Mouse (Mus musculus): ENCODE measurements at regions not wholly inside any gene's neighbourhood (a gene's known extent, or its start where the extent isn't known, plus 50 kb on each side); places are given as distances from the start of the nearest gene placed in this dataset.

DNA sequence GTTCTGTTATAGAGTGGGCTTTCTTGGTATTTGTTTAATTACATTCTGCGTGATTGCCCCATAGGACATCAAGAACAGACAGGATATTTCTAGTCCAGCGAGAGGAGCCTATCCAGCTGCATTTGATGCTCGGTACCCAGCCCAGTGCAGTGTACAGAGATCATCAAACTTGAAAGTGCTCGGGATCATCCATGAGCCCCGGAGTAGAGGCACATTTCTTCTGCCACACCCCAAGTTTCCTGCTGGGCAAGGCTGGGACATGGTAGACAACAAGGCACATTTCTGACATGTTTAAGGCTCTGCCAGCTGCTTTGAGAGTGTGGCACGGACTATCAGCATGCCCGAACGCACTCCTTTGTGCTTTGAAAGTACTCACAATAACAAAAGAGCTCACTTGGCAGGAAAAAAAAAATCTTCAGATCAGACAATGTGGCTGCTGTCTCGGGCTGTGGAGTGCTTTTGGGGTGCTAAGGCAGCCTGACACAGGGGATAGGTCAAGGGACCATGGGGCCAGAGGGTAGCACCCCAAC, 607.2 kb downstream of the Zfp706 start:
- Histone ChIP-seq H3K4me3 (no peak overlapping the region), H3K9me3 (no peaks in the 10 kb centered on the region), H3K27ac (no peak overlapping the region), H3K27me3 (no peaks in the 10 kb centered on the region), H3K4me1 (peaks cover 13% of the 10 kb centered on the region), H3K4me2 (replicated peaks) (no peak overlapping the region), H3K36me3 (no peaks in the 10 kb centered on the region), H3K9ac (no peak overlapping the region)
- 67% methylated on average over 9 of the region's 9 CpGs for WGBS
- no peak for ATAC-seq (ENCODE audit: insufficient number of reproducible peaks, insufficient read depth, low FRiP score, low TSS enrichment)

DNA sequence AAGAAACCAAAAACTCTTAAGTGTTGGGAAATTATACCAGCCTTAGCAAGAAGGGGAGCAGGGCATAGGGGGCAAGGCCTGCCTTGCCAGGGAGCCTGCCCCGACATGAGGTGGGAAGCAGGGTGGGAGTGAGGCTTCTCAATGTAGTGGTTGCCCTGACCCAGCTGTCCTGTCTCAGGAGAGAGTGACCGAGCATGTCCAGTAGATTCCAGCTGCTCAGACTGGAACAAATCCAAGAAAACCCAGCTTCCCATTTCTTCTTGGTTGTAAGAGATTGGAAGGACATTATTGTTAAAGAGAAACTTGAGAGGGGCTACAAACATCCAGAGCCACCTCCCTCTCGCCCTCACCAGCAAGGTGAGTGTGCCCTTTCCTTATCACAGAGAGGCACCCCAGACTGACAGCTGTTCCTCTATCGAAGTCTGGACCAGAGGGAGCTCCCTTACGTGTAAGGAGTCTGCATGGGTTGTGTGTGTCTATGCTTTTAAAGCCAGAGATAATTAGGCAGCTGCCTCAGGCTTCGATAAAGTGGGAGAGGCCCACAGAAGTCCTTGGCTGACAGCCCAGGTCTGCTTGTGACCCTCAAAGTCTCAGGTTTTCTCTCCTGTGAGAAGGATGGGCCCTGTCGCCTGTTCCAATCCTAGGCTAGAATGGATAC, 608.1 kb downstream of the Zfp706 start:
- WGBS, result 55% methylated on average over 7 of the region's 7 CpGs
- Histone ChIP-seq H3K27ac (0 out of 2 replicates have a peak overlapping the region, but pooled peaks have one; percentile 36), H3K4me2 (replicated peaks) (no peak overlapping the region), H3K4me3 (no peak overlapping the region), H3K9me3 (no peaks in the 10 kb centered on the region), H3K36me3 (no peaks in the 10 kb centered on the region), H3K4me1 (peaks cover 13% of the 10 kb centered on the region), H3K27me3 (no peaks in the 10 kb centered on the region), H3K9ac (no peak overlapping the region)
- 0 out of 2 replicates have a peak, but pooled peaks have one; percentile 41 for ATAC-seq (ENCODE audit: insufficient number of reproducible peaks, insufficient read depth, low FRiP score, low TSS enrichment)

DNA sequence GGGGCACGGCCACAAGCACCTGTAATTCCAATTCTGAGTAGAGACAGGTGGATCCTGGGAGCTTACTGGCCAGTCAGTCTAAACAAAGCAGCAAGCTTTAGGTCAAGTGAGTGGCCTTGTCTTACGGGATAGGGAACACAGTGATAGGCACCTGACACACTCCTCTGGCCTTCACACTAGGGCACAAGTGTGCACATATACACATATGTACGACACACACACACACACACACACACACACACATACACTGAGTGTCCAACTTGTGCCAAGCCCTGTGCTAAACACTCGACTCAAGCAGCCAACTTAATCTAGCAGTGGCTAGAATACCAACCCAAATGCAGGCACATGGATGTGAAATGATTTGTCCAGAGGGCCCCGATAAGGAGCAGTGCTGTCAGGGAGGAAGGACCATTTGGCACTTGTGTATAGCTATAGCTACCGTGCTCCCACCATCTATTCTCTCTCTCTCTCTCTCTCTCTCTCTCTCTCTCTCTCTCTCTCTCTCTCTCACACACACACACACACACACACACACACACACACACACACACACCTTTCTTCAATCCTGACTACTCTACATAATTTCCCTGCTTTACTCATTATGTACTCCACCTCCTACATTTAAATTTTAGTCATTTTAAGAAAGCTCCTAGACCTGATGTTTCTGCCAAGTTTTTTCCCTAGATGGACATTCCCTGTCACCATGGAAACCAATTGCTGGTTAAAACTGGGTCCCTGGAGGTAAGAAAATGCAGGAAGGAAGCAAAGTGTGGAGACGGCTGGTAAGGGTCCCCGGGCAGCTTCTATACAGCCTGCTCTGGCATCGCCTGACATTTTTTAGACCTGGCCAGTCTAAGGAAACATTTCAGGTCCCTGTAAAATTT, 609.2 kb downstream of the Zfp706 start:
- ATAC-seq (ENCODE audit: insufficient number of reproducible peaks, insufficient read depth, low FRiP score, low TSS enrichment), result no peak
- Histone ChIP-seq H3K9me3 (no peaks in the 10 kb centered on the region), H3K4me1 (peaks cover 13% of the 10 kb centered on the region), H3K4me3 (no peak overlapping the region), H3K36me3 (no peaks in the 10 kb centered on the region), H3K27ac (no peak overlapping the region), H3K27me3 (no peaks in the 10 kb centered on the region), H3K9ac (no peak overlapping the region), H3K4me2 (replicated peaks) (no peak overlapping the region)
- WGBS, result 67% methylated on average over 9 of the region's 9 CpGs

DNA sequence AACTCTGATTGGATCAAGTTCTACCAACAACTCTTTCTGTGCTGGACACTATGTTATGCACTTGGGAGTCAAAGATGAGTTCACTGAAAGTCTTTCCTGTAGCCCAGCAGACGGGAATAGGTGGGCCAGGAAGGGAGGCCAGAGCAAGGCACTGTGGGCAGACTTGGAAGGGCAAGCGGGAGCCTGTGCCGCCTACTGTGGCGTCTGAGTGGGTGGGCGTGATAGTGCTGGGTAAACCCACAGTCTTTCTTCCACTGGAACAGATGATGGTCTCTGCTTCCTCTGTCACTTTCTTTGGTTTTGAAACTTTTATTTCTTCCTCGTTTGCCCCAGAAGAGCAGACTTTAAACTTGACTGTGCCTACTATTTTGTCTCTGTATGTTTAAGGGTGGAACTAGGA, 610.8 kb downstream of the Zfp706 start:
- no peak overlapping the region for H3K4me3 ChIP-seq
- H3K4me1 ChIP-seq, result peaks cover 13% of the 10 kb centered on the region
- ATAC-seq (ENCODE audit: insufficient number of reproducible peaks, insufficient read depth, low FRiP score, low TSS enrichment), result no peak
- H3K4me2 ChIP-seq (replicated peaks), result no peak overlapping the region
- WGBS, result 85% methylated on average over 6 of the region's 6 CpGs
- H3K36me3 ChIP-seq, result no peaks in the 10 kb centered on the region
- H3K9ac ChIP-seq, result no peak overlapping the region
- no peaks in the 10 kb centered on the region for H3K9me3 ChIP-seq
- no peaks in the 10 kb centered on the region for H3K27me3 ChIP-seq
- no peak overlapping the region for H3K27ac ChIP-seq

DNA sequence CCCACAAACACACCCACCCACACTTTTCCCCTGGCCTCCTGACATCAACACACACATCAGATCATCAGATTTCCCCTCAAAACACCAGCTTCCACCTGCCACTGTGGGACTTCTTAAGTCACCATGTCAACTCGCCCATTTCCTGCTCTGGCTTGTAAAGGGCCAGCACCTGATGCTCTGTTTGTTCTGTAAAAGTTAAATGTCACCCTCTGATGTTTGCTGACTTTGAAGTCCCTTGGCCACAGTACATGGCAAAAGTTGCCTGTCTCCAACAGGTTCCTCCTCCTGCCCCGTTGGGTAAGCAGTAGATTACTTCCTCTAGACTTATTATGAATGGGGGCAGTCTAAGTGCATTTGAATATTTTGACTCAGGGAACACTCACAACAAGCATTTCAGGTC, 611.3 kb downstream of the Zfp706 start:
- Histone ChIP-seq H3K27ac (no peak overlapping the region), H3K9me3 (no peaks in the 10 kb centered on the region), H3K4me3 (no peak overlapping the region), H3K27me3 (no peaks in the 10 kb centered on the region), H3K4me2 (replicated peaks) (no peak overlapping the region), H3K36me3 (no peaks in the 10 kb centered on the region), H3K4me1 (peaks cover 13% of the 10 kb centered on the region), H3K9ac (no peak overlapping the region)
- ATAC-seq (ENCODE audit: insufficient number of reproducible peaks, insufficient read depth, low FRiP score, low TSS enrichment), result no peak
- WGBS, result 70% methylated on average over 2 of the region's 2 CpGs

DNA sequence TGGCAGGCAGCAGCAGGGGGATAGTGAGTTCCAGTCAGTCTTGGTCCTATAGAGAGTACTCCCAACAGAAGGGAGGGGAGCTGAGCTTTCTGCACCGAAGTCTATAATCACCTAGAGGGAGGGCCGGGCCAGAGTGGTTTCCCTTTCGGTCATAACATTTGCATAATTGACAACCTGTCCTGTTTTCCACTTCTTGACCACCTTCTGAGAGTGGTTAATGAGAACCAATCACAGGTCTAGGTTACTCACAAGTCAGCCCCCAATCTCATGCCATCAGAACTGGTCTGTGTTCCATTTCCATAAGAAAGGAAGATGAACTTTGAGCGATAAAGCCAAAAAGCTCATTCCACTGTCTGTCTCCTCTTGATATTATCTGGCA, 611.9 kb downstream of the Zfp706 start:
- ATAC-seq (ENCODE audit: insufficient number of reproducible peaks, insufficient read depth, low FRiP score, low TSS enrichment), result no peak
- H3K4me1 ChIP-seq, result peaks cover 13% of the 10 kb centered on the region
- WGBS, result 50% methylated on average over 4 of the region's 4 CpGs

DNA sequence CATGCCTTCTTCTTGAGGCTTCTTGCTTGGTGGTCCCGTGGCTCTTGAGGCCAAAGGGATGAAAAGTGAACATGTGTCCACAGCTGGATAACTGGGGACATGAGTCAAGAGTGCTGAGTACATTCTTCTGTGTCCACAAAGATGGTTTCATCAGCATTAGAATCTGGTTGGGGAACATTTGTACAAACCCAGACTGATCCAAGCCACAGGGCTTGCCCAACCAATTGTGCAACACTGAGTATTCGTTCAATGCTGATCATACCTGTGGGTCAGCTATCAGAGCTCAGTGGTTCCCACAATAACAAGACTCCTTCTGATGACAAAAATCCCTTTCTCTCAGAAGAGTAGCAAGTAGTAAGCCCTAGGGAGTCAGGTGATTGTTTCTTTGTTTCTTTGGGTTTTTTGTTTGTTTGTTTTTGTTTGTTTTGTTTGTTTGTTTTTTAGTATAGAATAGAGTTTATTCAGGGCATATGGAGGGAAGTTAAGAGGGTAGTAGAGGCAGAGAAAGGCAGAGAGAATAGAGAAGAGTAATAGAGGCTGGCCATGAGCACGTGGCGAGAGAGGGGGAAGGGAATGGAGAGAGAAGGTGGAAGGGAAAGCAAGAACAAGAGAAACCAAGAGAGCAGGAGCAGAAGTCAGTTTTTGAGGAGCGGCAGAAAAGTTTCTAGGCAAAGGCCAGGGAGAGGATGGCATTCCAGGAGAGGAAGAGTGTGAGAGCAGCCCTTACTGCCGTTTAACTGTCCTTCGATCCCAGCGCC, 612.5 kb downstream of the Zfp706 start:
- WGBS, result 78% methylated on average over 8 of the region's 8 CpGs
- Histone ChIP-seq H3K4me1 (peaks cover 9% of the 10 kb centered on the region), H3K27ac (no peak overlapping the region), H3K36me3 (no peaks in the 10 kb centered on the region), H3K9me3 (no peaks in the 10 kb centered on the region), H3K4me2 (replicated peaks) (no peak overlapping the region), H3K27me3 (no peaks in the 10 kb centered on the region), H3K4me3 (no peak overlapping the region), H3K9ac (no peak overlapping the region)
- ATAC-seq (ENCODE audit: insufficient number of reproducible peaks, insufficient read depth, low FRiP score, low TSS enrichment), result no peak

More for the DNA sequence above, 611.9 kb downstream of the Zfp706 start:
- Histone ChIP-seq H3K36me3 (no peaks in the 10 kb centered on the region), H3K4me2 (replicated peaks) (no peak overlapping the region), H3K27ac (no peak overlapping the region), H3K27me3 (no peaks in the 10 kb centered on the region), H3K9ac (no peak overlapping the region), H3K9me3 (no peaks in the 10 kb centered on the region), H3K4me3 (no peak overlapping the region)

DNA sequence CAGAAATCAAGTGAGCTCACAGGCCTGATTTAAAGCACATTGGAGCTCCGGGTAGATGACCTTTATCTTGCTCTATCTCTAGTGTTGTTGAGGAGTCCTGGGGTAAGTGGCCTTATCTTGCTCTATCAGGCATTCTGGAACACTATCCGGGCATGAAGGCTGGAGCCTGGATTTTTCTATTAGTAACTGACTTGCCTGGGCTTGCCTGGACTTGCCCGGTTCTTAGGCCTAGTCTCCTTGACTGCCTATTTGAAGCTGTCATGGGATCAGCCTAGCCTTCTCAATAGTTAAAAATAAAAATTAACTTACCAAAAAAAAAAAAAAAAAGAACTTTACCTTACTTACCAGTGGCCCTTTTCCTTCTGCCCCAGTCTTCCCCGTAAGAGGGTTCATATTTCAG, 617.8 kb downstream of the Zfp706 start:
- Histone ChIP-seq H3K27ac (no peak overlapping the region), H3K4me3 (no peak overlapping the region), H3K4me2 (replicated peaks) (no peak overlapping the region), H3K36me3 (no peaks in the 10 kb centered on the region), H3K9ac (no peak overlapping the region), H3K4me1 (no peaks in the 10 kb centered on the region), H3K27me3 (no peaks in the 10 kb centered on the region), H3K9me3 (no peaks in the 10 kb centered on the region)
- 48% methylated on average over 4 of the region's 4 CpGs for WGBS
- no peak for ATAC-seq (ENCODE audit: insufficient number of reproducible peaks, insufficient read depth, low FRiP score, low TSS enrichment)

DNA sequence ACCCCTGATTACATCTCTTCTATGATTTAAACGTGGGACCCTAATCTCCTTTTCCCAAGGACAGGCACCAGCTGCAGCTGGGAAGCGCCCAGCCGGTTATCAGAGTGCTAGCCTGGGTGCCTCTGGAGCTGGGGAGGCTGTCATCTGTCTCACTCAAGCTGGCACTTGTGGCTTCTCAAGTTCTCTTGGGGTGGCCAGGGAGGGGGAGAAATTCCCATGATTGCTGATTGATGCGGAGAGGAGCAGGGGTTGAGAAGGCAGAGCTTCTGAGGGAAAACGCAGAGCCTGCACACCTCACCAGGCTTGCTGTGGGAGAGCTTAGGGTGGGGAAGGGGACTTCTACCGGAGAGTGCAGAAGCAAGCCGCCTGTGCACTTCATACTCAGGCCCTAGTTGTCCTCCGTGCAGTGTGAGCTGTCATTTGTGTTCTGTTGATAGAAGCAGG, 626.3 kb downstream of the Zfp706 start:
- H3K9me3 ChIP-seq, result no peaks in the 10 kb centered on the region
- H3K27me3 ChIP-seq, result peaks cover 3% of the 10 kb centered on the region; the same call in 1 of the 2 replicates
- H3K9ac ChIP-seq, result no peak overlapping the region
- peak overlapping the region; percentile 1; the same call in 1 of the 2 replicates for H3K4me3 ChIP-seq
- no peaks in the 10 kb centered on the region for H3K36me3 ChIP-seq
- peak overlapping the region; percentile 32 for H3K4me2 ChIP-seq (replicated peaks)
- no peak overlapping the region for H3K27ac ChIP-seq
- no peak for ATAC-seq (ENCODE audit: insufficient number of reproducible peaks, insufficient read depth, low FRiP score, low TSS enrichment)
- no peaks in the 10 kb centered on the region; the same call in 1 of the 2 replicates for H3K4me1 ChIP-seq
- 2% methylated on average over 8 of the region's 8 CpGs for WGBS

DNA sequence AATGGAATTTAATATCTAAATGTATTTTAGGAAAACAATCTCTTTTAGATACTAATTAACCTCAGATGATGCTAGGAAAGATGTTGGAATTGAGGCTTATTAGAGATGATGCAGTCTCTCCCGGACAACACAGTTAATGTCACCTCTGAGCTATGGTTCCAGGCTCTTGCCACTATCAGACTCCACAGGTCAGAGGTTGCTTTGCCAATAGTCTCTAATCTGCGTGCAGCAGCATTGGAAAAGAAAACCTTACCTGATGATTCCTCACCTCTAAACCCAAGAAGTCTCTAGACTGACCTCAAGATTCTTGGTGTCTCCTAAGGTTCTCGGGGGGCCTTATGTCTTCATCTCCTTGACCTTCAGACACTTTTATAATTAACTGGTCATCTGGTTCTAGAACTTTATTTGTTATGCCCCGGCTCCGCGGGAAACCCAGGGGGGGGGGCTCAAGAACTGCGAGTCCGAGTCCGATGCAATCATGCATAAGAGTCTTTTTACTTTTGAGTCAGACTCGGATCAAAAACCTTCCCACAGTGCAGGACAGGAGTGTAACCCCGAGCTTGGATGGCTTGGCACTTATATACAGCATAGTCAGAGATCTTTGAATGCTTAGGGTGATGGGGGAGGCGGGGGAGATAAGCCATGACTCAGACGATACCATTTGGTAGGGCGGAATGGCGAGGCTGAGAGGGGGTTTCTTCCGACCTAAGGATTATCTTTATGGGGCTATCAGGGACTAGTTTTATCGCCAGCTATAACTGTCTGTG, 626.9 kb downstream of the Zfp706 start:
- H3K4me3 ChIP-seq, result peak overlapping the region; percentile 1
- H3K9ac ChIP-seq, result no peak overlapping the region
- H3K36me3 ChIP-seq, result no peaks in the 10 kb centered on the region
- peaks cover 3% of the 10 kb centered on the region; the same call in 1 of the 2 replicates for H3K27me3 ChIP-seq
- H3K27ac ChIP-seq, result no peak overlapping the region
- no peaks in the 10 kb centered on the region; the same call in 1 of the 2 replicates for H3K4me1 ChIP-seq
- H3K9me3 ChIP-seq, result no peaks in the 10 kb centered on the region
- 8% methylated on average over 17 of the region's 17 CpGs for WGBS
- peak overlapping the region; percentile 32 for H3K4me2 ChIP-seq (replicated peaks)
- no peak for ATAC-seq (ENCODE audit: insufficient number of reproducible peaks, insufficient read depth, low FRiP score, low TSS enrichment)

DNA sequence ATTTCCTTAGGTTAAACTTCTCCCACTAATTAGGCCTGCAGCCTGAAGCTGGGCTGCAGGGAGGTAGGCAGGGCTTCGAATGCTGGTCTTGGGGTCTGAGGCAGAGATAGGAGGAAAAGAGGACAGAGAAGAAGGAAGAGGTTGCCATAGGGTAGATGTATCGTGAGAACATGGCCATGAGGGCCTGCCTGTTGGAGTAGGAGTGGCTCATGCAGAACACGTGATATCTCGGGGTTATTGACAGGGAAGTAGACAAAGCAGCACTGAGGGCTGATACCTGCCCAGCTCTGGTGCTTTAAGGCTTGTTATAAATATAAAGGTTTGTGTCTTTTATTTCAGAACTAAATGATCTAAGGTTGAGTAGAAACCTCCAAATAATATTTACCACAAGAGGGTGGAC, 628.9 kb downstream of the Zfp706 start:
- H3K4me1 ChIP-seq, result peaks cover 14% of the 10 kb centered on the region
- no peak for ATAC-seq (ENCODE audit: insufficient number of reproducible peaks, insufficient read depth, low FRiP score, low TSS enrichment)
- no peak overlapping the region for H3K4me3 ChIP-seq
- peaks cover 3% of the 10 kb centered on the region; the same call in 1 of the 2 replicates for H3K27me3 ChIP-seq
- H3K27ac ChIP-seq, result no peak overlapping the region
- 88% methylated on average over 4 of the region's 4 CpGs for WGBS
- H3K9me3 ChIP-seq, result no peaks in the 10 kb centered on the region
- no peaks in the 10 kb centered on the region for H3K36me3 ChIP-seq
- no peak overlapping the region for H3K9ac ChIP-seq
- no peak overlapping the region for H3K4me2 ChIP-seq (replicated peaks)

Measured in embryonic facial prominence, embryonic 12.5 days (tissue).